Mouse (Mus musculus) forebrain, embryonic 12.5 days (tissue): ENCODE data around the gene Syne1. TPM values are rescaled to one million over a fixed set of nuclear protein-coding genes. Genes with fewer than 3 reads are reported as not detected.

Experiments used
- ATAC-seq: fragments of 200-750 bp; cut with Nextera tagmentation; 2 replicates; pipeline ENCODE4 v1.8.0; 2017; ENCODE audit warnings: moderate TSS enrichment; ENCODE audit not compliant: low FRiP score
- H3K27ac ChIP-seq: fragments of 300-500 bp; sonication (generic); 2 replicates; pipeline ENCODE4 v1.5.1; 2016; ENCODE audit warnings: mild to moderate bottlenecking
- H3K27me3 ChIP-seq: fragments of 300-500 bp; sonication (generic); 2 replicates; pipeline ENCODE4 v1.6.1; 2016; ENCODE audit warnings: mild to moderate bottlenecking
- H3K36me3 ChIP-seq: fragments of 300-500 bp; sonication (generic); replicated peaks from 2 replicates; pipeline ENCODE4 v1.6.1; 2016; ENCODE audit warnings: mild to moderate bottlenecking
- H3K4me1 ChIP-seq: fragments of 300-500 bp; sonication (generic); 2 replicates; pipeline ENCODE4 v1.6.1; 2016
- H3K4me2 ChIP-seq: fragments of 300-500 bp; sonication (generic); 2 replicates; pipeline ENCODE4 v1.6.1; 2016; ENCODE audit warnings: mild to moderate bottlenecking, moderate library complexity
- H3K4me3 ChIP-seq: fragments of 300-500 bp; sonication (generic); replicated peaks from 2 replicates; pipeline ENCODE4 v1.5.1; 2016; ENCODE audit warnings: mild to moderate bottlenecking
- H3K9ac ChIP-seq: fragments of 300-500 bp; sonication (generic); 2 replicates; pipeline ENCODE4 v1.6.1; 2016; ENCODE audit warnings: mild to moderate bottlenecking
- H3K9me3 ChIP-seq: fragments of 300-500 bp; sonication (generic); 2 replicates; pipeline ENCODE4 v1.6.1; 2016
- WGBS: fragments of 180-500 bp; shearing (Covaris S2); methylation state at CpG from one replicate; pipeline ENCODE4 v1.1.7; 2016; 5-methylcytosine and 5-hydroxymethylcytosine counted together
- polyA plus RNA-seq: library from polyadenylated mRNA; unstranded; fragments of >200 nt; fragmentation: Nextera tagmentation; extraction: Ambion mirVana; gene quantifications from 2 replicates; pipeline ENCODE4 v1.2.1, GENCODE M21; 2016

Gene Syne1
- polyA plus RNA-seq, 1 experiment from 2014 or later: 3.2 TPM

GRCm38 (mm10) chr10:5322562-5322961 lies 228.7 kb downstream of the Syne1 start:
- H3K4me1 ChIP-seq: no peaks in the 10 kb centered on the region
- no peak overlapping the region for H3K4me2 ChIP-seq
- no peaks in the 10 kb centered on the region for H3K36me3 ChIP-seq
- no peak for ATAC-seq
- no peak overlapping the region for H3K27ac ChIP-seq
- H3K9me3 ChIP-seq: no peaks in the 10 kb centered on the region
- H3K4me3 ChIP-seq: no peak overlapping the region
- WGBS: 66% methylated on average over 7 of the region's 7 CpGs
- no peaks in the 10 kb centered on the region for H3K27me3 ChIP-seq
- H3K9ac ChIP-seq: no peak overlapping the region

- no peak overlapping the region for H3K27ac ChIP-seq
- no peak overlapping the region for H3K9ac ChIP-seq
- H3K4me3 ChIP-seq: no peak overlapping the region
- no peaks in the 10 kb centered on the region for H3K9me3 ChIP-seq
- H3K4me1 ChIP-seq: no peaks in the 10 kb centered on the region
- no peaks in the 10 kb centered on the region for H3K27me3 ChIP-seq
- ATAC-seq: peak; percentile 73; the same call in 1 of the 2 replicates
- 22% methylated on average over 6 of the region's 6 CpGs for WGBS
- no peak overlapping the region for H3K4me2 ChIP-seq
- no peaks in the 10 kb centered on the region for H3K36me3 ChIP-seq
These were observed 233.7 kb downstream of the Syne1 start for GRCm38 (mm10) chr10:5317602-5318001.

DNA sequence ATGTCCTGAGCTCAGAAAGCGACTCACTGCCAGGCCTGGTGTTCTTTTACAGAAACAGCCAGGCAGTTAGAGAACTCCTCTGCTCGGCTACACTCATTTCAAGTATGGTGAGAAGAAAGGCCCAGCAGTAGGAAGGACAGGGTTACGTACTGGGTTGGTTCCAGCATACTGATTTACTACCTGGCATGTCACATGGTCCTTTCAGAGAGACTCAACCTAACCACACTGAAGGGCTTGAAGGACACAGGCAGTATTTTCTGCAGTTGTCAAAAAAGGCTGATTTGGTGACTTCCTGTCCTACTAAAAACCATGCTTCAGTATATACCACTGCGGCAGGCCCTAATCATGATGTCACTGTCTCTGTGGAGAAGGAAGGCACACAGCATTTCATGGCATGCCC lies 238.8 kb downstream of the Syne1 start:
- Histone ChIP-seq H3K36me3 (no peaks in the 10 kb centered on the region), H3K9me3 (no peaks in the 10 kb centered on the region), H3K27ac (no peak overlapping the region), H3K4me3 (no peak overlapping the region), H3K4me2 (no peak overlapping the region), H3K4me1 (peaks cover 12% of the 10 kb centered on the region), H3K27me3 (no peaks in the 10 kb centered on the region), H3K9ac (no peak overlapping the region)
- 80% methylated on average over 4 of the region's 4 CpGs for WGBS
- no peak for ATAC-seq

- Histone ChIP-seq H3K4me3 (no peak overlapping the region), H3K36me3 (no peaks in the 10 kb centered on the region), H3K9me3 (no peaks in the 10 kb centered on the region), H3K27me3 (no peaks in the 10 kb centered on the region), H3K4me1 (peaks cover 12% of the 10 kb centered on the region), H3K9ac (no peak overlapping the region), H3K27ac (no peak overlapping the region), H3K4me2 (no peak overlapping the region)
- WGBS: 6% methylated on average over 4 of the region's 4 CpGs
- ATAC-seq: no peak; the same call in 1 of the 2 replicates
These were observed 241.1 kb downstream of the Syne1 start for GRCm38 (mm10) chr10:5309961-5310713.

GRCm38 (mm10) chr10:5309398-5309797 lies 241.9 kb downstream of the Syne1 start:
- Histone ChIP-seq H3K4me3 (no peak overlapping the region), H3K27me3 (no peaks in the 10 kb centered on the region), H3K4me1 (peaks cover 12% of the 10 kb centered on the region), H3K9ac (no peak overlapping the region), H3K9me3 (no peaks in the 10 kb centered on the region), H3K36me3 (no peaks in the 10 kb centered on the region), H3K27ac (no peak overlapping the region), H3K4me2 (no peak overlapping the region)
- no peak for ATAC-seq
- 43% methylated on average over 10 of the region's 10 CpGs for WGBS

GRCm38 (mm10) chr10:5305555-5305954 lies 245.7 kb downstream of the Syne1 start:
- no peak overlapping the region for H3K4me2 ChIP-seq
- no peak for ATAC-seq

GRCm38 (mm10) chr10:5295291-5295891 lies 255.9 kb downstream of the Syne1 start:
- H3K9ac ChIP-seq: no peak overlapping the region
- no peak for ATAC-seq
- 46% methylated on average over 7 of the region's 7 CpGs for WGBS

More at GRCm38 (mm10) chr10:5305555-5305954, 245.7 kb downstream of the Syne1 start:
- no peak overlapping the region for H3K9ac ChIP-seq
- no peak overlapping the region for H3K4me3 ChIP-seq
- no peaks in the 10 kb centered on the region for H3K27me3 ChIP-seq
- no peaks in the 10 kb centered on the region for H3K36me3 ChIP-seq
- H3K9me3 ChIP-seq: no peaks in the 10 kb centered on the region
- WGBS: 56% methylated on average over 6 of the region's 6 CpGs
- no peak overlapping the region for H3K27ac ChIP-seq
- H3K4me1 ChIP-seq: peaks cover 11% of the 10 kb centered on the region

DNA sequence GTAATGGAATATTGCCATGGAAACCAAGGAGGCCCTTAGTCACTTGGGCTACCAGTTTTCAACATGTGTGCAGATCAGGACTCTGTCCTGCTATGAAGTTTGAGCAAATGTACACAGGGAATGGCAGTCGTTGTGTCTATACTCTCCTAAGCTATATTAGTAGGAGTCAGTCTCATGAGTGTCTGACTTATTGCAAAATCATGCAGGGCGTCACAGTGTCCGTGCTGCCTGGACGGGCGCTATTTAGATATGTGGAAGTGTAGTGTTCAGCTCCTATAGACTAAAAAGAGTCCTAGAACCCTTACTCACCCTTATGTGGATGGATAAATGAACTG lies 261.7 kb downstream of the Syne1 start:
- no peak overlapping the region for H3K9ac ChIP-seq
- no peak; the same call in 1 of the 2 replicates for ATAC-seq
- no peaks in the 10 kb centered on the region for H3K9me3 ChIP-seq
- WGBS: 91% methylated on average over 5 of the region's 5 CpGs
- no peak overlapping the region for H3K4me2 ChIP-seq
- no peaks in the 10 kb centered on the region for H3K4me1 ChIP-seq
- no peaks in the 10 kb centered on the region for H3K27me3 ChIP-seq
- no peaks in the 10 kb centered on the region for H3K36me3 ChIP-seq
- no peak overlapping the region for H3K4me3 ChIP-seq
- no peak overlapping the region for H3K27ac ChIP-seq

More at GRCm38 (mm10) chr10:5295291-5295891, 255.9 kb downstream of the Syne1 start:
- Histone ChIP-seq H3K27ac (no peak overlapping the region), H3K36me3 (no peaks in the 10 kb centered on the region), H3K27me3 (no peaks in the 10 kb centered on the region), H3K4me2 (no peak overlapping the region), H3K4me3 (no peak overlapping the region), H3K9me3 (no peaks in the 10 kb centered on the region), H3K4me1 (no peaks in the 10 kb centered on the region)

DNA sequence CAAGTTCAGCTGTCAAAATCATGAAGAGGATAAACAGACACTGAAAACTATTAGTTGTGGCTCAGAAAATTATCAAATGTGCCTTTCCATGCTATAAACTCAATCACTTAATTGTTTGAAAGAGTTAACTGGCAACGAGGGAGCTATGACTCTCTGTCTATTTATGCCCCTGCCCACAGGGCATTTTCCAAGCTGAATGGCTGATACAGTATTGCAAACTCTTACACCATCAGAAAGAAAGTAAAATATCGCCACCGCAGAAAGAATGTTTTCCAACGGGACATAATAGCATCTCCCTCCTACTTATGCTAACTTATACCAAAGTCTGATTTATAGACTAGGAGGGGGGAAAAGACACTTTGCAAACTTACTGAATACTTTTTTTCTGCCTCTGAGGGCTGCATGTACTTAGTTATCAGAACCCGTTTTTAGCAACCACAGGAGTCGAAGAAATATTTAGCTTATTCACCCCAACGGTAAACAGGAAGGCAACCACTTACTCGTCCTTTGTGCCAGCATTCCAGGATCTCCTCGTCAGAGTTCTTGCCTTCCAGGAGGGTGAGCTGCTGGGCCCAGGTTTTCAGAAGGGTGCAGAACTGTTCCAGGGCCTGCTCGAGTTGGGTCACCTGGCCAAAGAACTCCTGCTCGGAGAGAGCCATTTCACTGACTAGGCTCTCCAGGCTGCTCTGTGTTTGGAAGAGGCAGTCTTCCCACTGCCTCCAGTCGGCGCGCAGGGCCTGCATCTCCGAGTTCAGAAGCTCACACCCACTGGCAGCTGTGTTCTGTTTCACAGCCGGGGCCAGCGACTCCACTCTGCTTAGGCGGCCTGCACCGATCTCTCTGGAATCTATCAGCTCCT lies 262.3 kb downstream of the Syne1 start:
- 61% methylated on average over 19 of the region's 19 CpGs for WGBS
- no peaks in the 10 kb centered on the region for H3K36me3 ChIP-seq
- H3K27ac ChIP-seq: no peak overlapping the region; the same call in 1 of the 2 replicates
- no peaks in the 10 kb centered on the region for H3K4me1 ChIP-seq
- peak; percentile 33; the same call in 1 of the 2 replicates for ATAC-seq
- no peak overlapping the region for H3K4me3 ChIP-seq
- H3K4me2 ChIP-seq: no peak overlapping the region
- no peaks in the 10 kb centered on the region for H3K9me3 ChIP-seq
- H3K27me3 ChIP-seq: no peaks in the 10 kb centered on the region
- no peak overlapping the region for H3K9ac ChIP-seq

GRCm38 (mm10) chr10:5288262-5288661 lies 263.0 kb downstream of the Syne1 start:
- Histone ChIP-seq H3K9ac (no peak overlapping the region), H3K27ac (no peak overlapping the region), H3K4me2 (no peak overlapping the region), H3K4me1 (no peaks in the 10 kb centered on the region), H3K27me3 (no peaks in the 10 kb centered on the region), H3K36me3 (no peaks in the 10 kb centered on the region), H3K9me3 (no peaks in the 10 kb centered on the region), H3K4me3 (no peak overlapping the region)
- ATAC-seq: no peak
- WGBS: 85% methylated on average over 6 of the region's 6 CpGs

DNA sequence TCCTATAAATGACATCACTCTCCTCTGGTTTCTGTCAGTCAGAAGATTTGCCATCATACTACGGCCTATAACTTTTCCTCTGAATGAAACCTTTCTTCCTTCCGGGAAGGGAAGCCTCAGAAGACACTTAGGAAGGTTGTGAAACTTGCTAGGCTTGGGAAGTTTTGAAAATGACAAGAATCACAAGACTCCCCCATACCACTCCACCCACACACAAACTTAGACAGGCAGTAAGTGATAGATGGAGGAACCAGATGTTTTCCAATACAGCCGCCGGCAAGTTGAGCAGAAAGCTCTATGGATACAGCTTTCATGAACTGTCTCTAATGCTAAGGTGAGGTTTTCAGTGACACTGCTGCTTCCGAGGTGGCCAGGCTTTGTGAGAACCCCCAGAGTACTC lies 275.5 kb downstream of the Syne1 start:
- H3K9me3 ChIP-seq: no peaks in the 10 kb centered on the region
- no peak overlapping the region for H3K4me2 ChIP-seq
- no peak for ATAC-seq
- H3K4me1 ChIP-seq: no peaks in the 10 kb centered on the region
- H3K36me3 ChIP-seq: no peaks in the 10 kb centered on the region
- no peak overlapping the region for H3K9ac ChIP-seq
- H3K4me3 ChIP-seq: no peak overlapping the region
- no peaks in the 10 kb centered on the region for H3K27me3 ChIP-seq
- 88% methylated on average over 5 of the region's 5 CpGs for WGBS
- no peak overlapping the region for H3K27ac ChIP-seq

DNA sequence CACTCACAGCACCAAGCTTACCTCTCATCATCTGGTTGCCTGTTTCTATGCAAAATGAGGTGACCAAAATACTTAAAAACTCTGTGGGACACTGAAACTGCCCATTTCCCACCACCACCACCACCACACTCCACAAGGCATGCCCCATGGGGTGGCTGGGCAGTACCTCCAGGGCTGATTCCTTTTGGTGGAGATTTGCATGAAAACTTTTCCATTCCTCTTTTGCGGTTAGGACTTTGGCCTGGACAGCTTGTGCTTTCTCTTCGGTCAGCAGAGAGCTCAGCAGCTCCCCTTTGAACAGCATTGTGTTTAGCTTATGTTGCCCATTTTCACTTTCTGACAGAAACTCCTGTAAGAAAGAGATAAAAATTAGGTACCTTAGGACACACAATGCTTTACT lies 280.6 kb downstream of the Syne1 start:
- H3K9me3 ChIP-seq: no peaks in the 10 kb centered on the region
- H3K36me3 ChIP-seq: no peaks in the 10 kb centered on the region
- no peak overlapping the region for H3K4me2 ChIP-seq
- no peak overlapping the region for H3K9ac ChIP-seq
- H3K27me3 ChIP-seq: no peaks in the 10 kb centered on the region
- ATAC-seq: no peak
- H3K4me1 ChIP-seq: no peaks in the 10 kb centered on the region
- 90% methylated on average over 2 of the region's 2 CpGs for WGBS
- no peak overlapping the region for H3K27ac ChIP-seq
- H3K4me3 ChIP-seq: no peak overlapping the region
